Mouse (Mus musculus): ENCODE results near the gene Plxnb1.
A peak's percentile ranks its signal among the peaks of the same experiment; 100 is the strongest.

Gene Plxnb1

DNA sequence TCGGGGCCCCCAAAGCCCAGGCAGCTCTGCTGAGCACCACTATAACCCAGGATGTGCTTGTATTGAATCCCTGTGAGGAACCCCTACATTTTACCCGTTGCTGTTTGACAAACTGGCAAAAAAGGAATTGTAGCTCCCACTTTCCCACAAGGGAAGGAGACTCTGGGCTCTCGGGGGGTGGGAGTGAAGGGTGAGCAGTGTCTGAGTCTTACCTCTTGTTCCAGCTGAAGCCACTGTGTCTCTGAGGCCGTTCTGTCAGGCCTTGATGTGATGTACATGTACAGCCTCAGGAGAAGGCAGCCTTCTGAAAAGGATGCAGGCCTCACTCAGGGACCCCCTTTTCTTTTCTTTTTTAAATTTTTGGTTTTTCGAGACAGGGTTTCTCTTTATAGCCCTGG is 34.3 kb upstream of the Plxnb1 start:
- no peak for DNase-seq (ENCODE audit: low spot score in 2 of 2)

DNA sequence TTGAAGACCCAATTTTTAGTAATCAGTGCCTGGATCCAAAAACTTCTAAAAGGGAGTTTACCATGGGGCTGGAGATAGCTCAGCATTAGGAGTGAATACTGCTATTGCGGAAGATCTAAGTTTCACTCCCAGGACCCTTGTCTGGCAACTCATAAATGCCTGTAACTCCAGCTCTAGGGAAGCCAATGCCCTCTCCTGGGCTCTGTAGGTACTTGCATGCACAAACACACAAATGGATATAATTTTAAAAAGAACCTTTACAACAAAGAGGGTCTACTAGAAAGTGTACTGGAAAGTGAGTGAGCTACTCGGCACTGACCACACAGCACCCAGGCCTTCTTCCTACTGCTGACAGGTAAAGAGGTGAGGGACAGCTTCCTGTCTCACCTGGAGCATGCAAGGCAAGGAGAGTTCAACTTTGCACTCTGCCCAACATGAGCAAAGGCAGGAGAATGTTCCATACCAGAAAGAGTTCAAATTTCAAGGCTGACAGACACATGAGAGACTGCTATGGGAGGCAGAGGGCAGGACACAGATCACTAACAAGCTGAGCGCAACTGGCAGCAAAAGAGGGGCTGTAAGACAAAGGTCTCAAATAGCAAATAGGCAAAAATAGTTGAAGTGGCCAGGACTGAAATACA is 27.0 kb upstream of the Plxnb1 start:
- no peak for DNase-seq (ENCODE audit: low spot score in 2 of 2)

DNA sequence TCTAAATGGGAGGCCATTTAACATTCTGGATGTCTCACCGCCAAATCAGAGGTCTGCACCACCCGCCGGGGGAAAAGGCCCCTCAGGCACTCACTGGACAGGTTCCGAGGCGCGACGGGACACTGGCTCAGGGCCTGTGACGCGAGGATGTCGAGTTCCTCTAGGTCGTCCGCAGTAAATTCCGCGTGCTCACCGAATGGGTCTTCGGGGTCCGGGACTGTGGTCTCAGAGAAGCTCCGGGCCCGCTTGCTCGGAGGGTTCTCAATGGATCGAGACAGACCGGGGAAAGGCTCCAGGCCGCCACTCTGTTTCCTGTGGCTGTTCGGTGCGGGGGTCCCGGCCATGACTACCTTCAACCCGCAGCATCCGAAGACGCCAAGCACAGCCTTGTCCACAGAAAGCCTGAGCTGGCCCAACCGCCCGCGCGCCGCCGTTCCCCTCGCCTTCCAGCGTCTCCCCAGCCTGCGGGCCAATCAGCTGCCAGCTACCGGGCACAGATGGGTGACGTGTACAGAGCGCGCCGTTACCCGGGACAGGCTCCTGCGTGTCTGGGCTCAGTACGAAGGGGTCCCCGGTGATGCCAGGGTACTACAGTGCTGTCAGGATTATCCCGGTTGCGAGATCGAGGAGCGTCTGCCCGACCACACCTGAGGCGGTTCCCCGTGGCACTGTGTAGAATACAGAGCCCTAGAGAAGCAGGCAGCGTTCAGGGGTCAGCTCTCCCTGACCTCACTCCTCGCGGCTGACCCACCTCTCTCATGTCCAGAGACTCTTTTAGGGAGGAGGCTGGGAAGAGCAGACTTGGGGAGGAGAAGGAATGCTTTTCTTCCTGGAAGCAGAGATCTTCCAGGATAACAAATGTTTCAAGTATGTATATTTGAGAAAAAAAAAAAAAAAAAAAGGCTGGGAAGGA is 21.3 kb upstream of the Plxnb1 start, which contains the start of gene Atrip:
Gene Atrip, minus strand, starts transcription at position 464 of the 913 bp plus-strand sequence.
- peak; percentile 85 to 89 for DNase-seq (ENCODE audit: low spot score in 2 of 2)

DNA sequence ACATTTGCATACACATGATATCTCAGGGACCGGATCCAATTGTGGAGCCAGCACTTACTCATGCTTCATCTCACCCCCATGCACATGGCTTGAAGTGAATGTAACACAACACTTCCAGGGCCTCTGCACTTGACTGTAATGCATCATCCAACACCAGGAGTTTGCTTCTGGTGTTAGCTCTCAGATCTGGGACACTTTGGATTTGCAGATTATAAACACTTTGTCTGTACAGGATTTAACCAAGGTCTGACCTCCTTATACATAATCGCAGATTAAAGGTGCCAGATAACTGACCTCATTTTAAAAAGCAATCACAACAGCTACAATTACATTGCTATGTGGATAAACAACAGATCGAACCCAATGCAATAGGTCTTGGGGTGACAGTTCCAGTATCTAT is 14.7 kb upstream of the Plxnb1 start:
- DNase-seq (ENCODE audit: low spot score in 2 of 2) = no peak

DNA sequence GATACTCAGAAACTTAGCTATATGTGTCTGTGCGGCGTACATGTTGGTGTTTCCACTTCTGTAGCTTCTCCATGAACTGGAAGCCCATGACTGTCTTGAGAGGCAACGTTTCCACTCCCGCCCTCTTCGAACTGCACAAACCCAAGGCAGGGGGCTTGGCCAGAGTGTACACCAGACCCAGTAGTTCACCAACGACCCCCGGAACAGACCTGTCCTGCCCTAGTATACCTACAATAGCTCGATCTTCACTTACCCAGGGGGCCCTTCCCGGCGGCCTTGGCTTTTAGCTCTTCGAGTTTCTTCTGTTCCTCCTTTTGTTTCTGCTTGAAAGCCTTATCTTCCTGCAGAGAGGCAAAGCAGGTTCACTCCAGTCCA is 13.5 kb upstream of the Plxnb1 start:
- no peak for DNase-seq (ENCODE audit: low spot score in 2 of 2)

GRCm38 (mm10) chr9:109082124-109082800 is 12.9 kb upstream of the Plxnb1 start, which contains the start of the genes Ccdc51 and Tma7:
TSS of gene Ccdc51 (plus strand) at chr9:109082493.
TSS of gene Tma7 (minus strand) at chr9:109082587.
- DNase-seq (ENCODE audit: low spot score in 2 of 2) = peak; percentile 67 to 80

DNA sequence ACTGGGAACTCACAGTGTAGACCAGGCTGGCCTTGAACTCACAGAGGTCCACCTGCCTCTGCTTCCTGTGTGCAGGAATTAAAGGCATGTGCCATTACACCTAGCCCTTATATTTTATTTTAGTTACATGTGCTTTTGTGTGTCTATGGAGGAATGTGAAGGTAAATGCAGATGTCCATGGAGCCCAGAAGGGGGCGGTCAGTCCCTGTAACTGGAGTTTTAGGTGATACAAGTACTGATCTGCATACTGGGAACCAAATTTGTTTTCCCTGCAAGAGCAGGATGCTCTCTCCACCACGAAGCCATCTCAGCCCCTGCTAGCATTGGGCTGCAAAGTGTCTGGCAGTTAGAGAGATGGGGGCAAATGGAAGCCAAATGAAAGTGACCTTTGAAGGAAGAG is 10.3 kb upstream of the Plxnb1 start:
- no peak for DNase-seq (ENCODE audit: low spot score in 2 of 2)

GRCm38 (mm10) chr9:109087987-109088386 is 7.2 kb upstream of the Plxnb1 start:
- DNase-seq (ENCODE audit: low spot score in 2 of 2) = no peak

DNA sequence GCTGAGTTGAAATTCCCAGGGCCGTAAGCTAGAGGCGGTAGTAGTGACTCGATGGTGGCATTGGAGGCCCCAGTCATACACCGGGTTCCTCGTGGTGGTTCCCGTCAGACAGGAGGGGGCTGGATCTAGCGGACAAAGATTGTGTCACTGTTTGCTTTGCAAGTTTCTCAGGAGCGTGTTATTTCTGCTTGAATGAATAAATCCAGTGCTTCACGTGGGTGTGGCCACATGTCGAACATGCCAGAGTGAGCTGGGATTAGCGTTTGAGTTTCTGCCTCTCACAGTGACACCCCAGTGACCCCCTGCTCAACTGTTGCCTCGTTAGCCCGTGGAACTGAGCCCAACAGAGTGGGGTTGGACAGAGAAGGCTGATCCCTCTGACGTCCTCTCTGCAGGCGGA is 4.7 kb upstream of the Plxnb1 start:
- DNase-seq (ENCODE audit: low spot score in 2 of 2) = no peak

DNA sequence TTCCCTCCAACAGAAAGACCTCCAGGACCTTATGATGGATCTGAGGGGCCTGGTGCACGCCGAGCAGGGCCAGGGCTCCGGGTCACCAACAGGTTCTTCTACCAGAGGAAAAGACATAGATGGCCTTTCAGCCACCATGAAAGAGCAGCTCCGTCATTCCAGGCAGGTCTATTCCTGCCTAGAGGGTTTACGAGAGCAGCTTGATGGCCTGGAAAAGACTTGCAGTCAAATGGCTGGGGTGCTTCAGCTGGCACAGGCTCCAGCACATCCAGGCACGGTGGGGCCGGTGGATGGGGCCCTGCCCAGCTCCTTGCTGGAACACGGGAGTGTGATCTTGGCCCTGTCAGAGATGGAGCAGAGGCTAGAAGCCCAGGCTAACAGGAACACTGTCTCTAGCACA is 3.4 kb upstream of the Plxnb1 start:
- DNase-seq (ENCODE audit: low spot score in 2 of 2) = no peak

- DNase-seq (ENCODE audit: low spot score in 2 of 2) = no peak
These were observed 2.4 kb upstream of the Plxnb1 start for GRCm38 (mm10) chr9:109092799-109093198.

DNA sequence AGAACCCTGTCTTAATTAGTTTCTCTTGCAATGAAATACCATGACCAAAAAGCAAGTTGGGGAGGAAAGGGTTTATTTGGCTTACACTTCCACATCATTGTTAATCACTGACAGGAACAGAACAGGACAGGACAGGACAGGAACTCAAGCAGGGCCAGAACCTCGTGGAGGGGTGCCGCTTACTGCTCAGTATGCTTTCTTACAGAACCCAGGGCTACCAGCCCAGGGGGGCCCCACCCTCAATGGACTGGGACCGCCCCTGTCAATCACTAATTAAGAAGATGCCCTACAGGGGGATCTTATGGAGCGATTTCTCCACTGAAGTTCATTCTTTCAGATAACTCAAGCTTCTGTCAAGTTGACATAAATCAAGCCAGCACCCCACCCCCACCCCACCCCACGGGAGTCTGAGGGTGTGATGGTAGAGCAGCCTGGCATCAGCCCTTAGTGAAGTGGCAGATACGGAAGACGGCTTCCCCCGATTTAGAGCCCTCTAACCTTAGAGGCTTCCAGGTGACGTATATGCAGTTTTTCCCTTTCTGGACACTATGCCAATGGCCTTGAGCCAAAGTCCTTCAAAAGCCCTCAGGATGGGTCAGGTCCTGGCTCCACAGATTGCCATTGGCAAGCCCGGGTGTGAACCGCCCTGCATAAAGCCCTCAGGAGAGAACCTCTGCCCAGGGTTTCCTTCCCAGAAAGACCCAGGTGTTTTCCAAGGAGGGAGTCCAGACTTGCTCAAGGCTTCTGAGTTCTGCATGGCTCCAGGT is 1.2 kb upstream of the Plxnb1 start:
- no peak for DNase-seq (ENCODE audit: low spot score in 2 of 2)

- DNase-seq (ENCODE audit: low spot score in 2 of 2) = no peak
These were observed 544 bp upstream of the Plxnb1 start for GRCm38 (mm10) chr9:109094553-109095136.

GRCm38 (mm10) chr9:109096251-109096661 is 1.1 kb downstream of the Plxnb1 start:
- no peak for DNase-seq (ENCODE audit: low spot score in 2 of 2)

- no peak for DNase-seq (ENCODE audit: low spot score in 2 of 2)
These were observed 1.7 kb downstream of the Plxnb1 start for GRCm38 (mm10) chr9:109096856-109097255.

- no peak for DNase-seq (ENCODE audit: low spot score in 2 of 2)
These were observed 2.1 kb downstream of the Plxnb1 start for GRCm38 (mm10) chr9:109097291-109097690.

GRCm38 (mm10) chr9:109097831-109098230 is 2.6 kb downstream of the Plxnb1 start:
- DNase-seq (ENCODE audit: low spot score in 2 of 2) = peak in 1 of 2 experiments; percentile 43

DNA sequence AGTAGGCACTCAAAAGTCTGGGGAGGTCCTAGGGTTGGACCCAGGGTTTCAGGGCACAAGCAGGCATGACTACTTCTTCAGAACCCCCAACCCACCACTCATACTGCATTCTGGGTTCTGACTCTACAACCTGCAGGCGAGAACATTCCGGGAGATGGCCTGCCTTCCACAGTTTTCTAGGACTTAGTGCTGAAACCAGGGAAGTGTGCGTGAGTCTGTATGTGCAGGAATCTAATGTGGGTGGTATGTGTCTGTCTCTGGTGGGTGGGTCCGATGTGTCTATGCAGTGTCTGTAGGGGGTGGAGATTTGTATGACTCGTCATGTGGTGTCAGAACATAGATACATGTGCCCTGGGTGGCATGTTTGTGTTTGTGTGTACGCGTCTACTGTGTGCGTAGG is 3.2 kb downstream of the Plxnb1 start:
- no peak for DNase-seq (ENCODE audit: low spot score in 2 of 2)

GRCm38 (mm10) chr9:109098969-109099368 is 3.8 kb downstream of the Plxnb1 start:
- no peak for DNase-seq (ENCODE audit: low spot score in 2 of 2)

GRCm38 (mm10) chr9:109100307-109100928 is 5.2 kb downstream of the Plxnb1 start:
- DNase-seq (ENCODE audit: low spot score in 2 of 2) = no peak

- DNase-seq (ENCODE audit: low spot score in 2 of 2) = no peak
These were observed 6.8 kb downstream of the Plxnb1 start for GRCm38 (mm10) chr9:109101933-109102445.
